Mouse (Mus musculus) C2C12 (cell line): ENCODE measurements around the gene Colgalt1. TPM values are rescaled to one million over a fixed set of nuclear protein-coding genes. Genes with fewer than 3 reads are reported as not detected.

ENCODE experiments used
- H3K27me3 ChIP-seq: one replicate; pipeline ENCODE4 v1.6.1; 2011; ENCODE audit not compliant: control insufficient read depth, insufficient read depth, insufficient read length
- H3K36me3 ChIP-seq: one replicate; pipeline ENCODE4 v1.6.1; 2011; ENCODE audit not compliant: control insufficient read depth, insufficient read depth
- H3K4me3 ChIP-seq: one replicate; pipeline ENCODE4 v1.5.1; 2011; ENCODE audit warnings: mild to moderate bottlenecking, control low read depth; ENCODE audit not compliant: poor library complexity, insufficient read depth, severe bottlenecking
- H3K79me2 ChIP-seq: one replicate; pipeline ENCODE4 v1.6.1; 2011; ENCODE audit not compliant: control insufficient read depth, insufficient read depth
- H3K79me3 ChIP-seq: one replicate; pipeline ENCODE4 v1.6.1; 2011; ENCODE audit warnings: low read depth, control low read depth
- H3ac ChIP-seq: one replicate; pipeline ENCODE3; 2011; ENCODE audit warnings: low read depth; ENCODE audit not compliant: control insufficient read depth, insufficient read length
- CEBPB ChIP-seq: IDR thresholded peaks from one replicate; pipeline ENCODE4 v1.6.1; 2011; ENCODE audit warnings: low read depth, mild to moderate bottlenecking, control low read depth, moderate library complexity
- CTCF ChIP-seq: IDR thresholded peaks from one replicate; pipeline ENCODE4 v1.5.1; 2011; ENCODE audit not compliant: control insufficient read depth, insufficient read depth, insufficient read length
- FOSL1 ChIP-seq: IDR thresholded peaks from one replicate; pipeline ENCODE4 v1.8.0; 2011; ENCODE audit warnings: mild to moderate bottlenecking, low read length; ENCODE audit not compliant: poor library complexity, insufficient read depth, severe bottlenecking
- MAX ChIP-seq: IDR thresholded peaks from one replicate; pipeline ENCODE4 v1.6.1; 2011; ENCODE audit warnings: mild to moderate bottlenecking, control low read depth
- MYOD1 ChIP-seq: IDR thresholded peaks from one replicate; pipeline ENCODE4 v1.6.1; 2011; ENCODE audit warnings: low read depth; ENCODE audit not compliant: control insufficient read depth, insufficient read length
- MYOG ChIP-seq: IDR thresholded peaks from one replicate; pipeline ENCODE4 v1.6.1; 2011; ENCODE audit not compliant: control insufficient read depth, insufficient read length; ENCODE audit errors: extremely low read depth
- USF1 ChIP-seq: IDR thresholded peaks from one replicate; pipeline ENCODE4 v1.6.1; 2011; ENCODE audit warnings: low read depth, mild to moderate bottlenecking, control low read depth, moderate library complexity
- polyA plus RNA-seq: library from polyadenylated mRNA; unstranded; fragments of >200 nt; fragmentation: generic; extraction: Trizol; gene quantifications from one replicate; pipeline ENCODE4 v1.2.1, GENCODE M21; 2012; ENCODE audit warnings: missing spikeins

Gene Colgalt1
- polyA plus RNA-seq, 1 experiment, result 72.3 TPM

DNA sequence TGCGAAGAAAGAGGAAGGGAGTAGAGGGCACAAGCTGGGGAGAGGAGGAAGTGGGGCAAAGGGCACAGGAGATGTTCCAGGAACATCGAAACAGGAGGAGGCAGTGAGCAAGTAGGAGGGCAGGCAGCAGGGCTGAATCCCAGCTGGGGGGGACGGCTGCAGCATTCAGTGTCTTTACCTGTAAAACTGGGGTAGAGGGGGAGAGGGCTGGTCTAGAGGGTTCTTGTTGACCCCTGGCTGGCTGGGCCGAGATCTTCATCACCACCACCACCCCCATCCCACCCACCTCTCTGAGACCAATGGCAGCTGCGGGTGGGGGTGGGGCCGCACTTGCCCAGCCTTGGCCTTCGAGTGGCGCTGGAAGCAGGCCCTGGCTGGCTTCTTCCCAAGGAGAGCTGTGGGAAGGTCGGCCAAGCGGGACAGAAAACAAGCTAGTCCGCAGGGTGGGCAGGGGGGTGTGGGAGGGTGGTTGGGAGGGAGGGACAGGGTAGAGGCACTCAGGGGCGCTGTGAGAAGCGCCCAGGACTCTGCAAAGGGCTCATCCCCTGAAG, 42.3 kb upstream of the Colgalt1 start, which contains the start of gene Slc27a1:
Gene Slc27a1, plus strand, starts transcription at position 496 of the 551 bp plus-strand sequence.
- Histone ChIP-seq H3K27me3 (no peaks in the 10 kb centered on the region), H3K36me3 (no peaks in the 10 kb centered on the region), H3K79me2 (no peaks in the 10 kb centered on the region), H3ac (no peak within 1 kb of the TSS), H3K4me3 (no peak within 1 kb of the TSS), H3K79me3 (no peaks in the 10 kb centered on the region)
- TF ChIP-seq MYOG (no peak), CTCF (no peak), USF1 (no peak), MAX (no peak), FOSL1 (no peak), MYOD1 (no peak), CEBPB (no peak)

DNA sequence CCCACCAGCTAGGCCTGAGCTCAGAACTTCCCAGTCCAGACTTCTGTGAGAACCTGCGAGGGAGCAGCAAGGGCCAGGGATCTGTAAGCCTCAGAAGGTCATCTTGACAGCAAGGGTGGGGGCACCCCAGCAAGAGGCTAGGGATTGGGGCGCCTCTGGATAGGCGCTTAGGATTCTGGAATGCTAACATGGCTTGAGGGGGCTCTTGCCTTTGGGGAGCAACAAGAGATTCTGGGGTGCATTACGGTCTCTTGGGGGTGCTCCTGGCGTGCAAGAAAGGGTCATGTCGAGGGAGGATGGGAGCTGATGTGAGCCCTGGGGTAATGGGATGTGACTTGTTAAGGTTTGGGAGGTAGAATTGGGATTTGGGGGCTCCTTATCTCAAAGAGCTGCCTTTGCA, 41.9 kb upstream of the Colgalt1 start:
- no peak overlapping the region for H3K4me3 ChIP-seq
- H3K27me3 ChIP-seq, result no peaks in the 10 kb centered on the region
- no peaks in the 10 kb centered on the region for H3K36me3 ChIP-seq
- no peak for TF ChIP-seq CEBPB
- no peak for TF ChIP-seq MYOD1
- TF ChIP-seq FOSL1, result no peak
- TF ChIP-seq CTCF, result no peak
- TF ChIP-seq USF1, result no peak
- no peak for TF ChIP-seq MYOG
- no peak for TF ChIP-seq MAX
- no peak overlapping the region for H3ac ChIP-seq
- no peaks in the 10 kb centered on the region for H3K79me3 ChIP-seq
- no peaks in the 10 kb centered on the region for H3K79me2 ChIP-seq

DNA sequence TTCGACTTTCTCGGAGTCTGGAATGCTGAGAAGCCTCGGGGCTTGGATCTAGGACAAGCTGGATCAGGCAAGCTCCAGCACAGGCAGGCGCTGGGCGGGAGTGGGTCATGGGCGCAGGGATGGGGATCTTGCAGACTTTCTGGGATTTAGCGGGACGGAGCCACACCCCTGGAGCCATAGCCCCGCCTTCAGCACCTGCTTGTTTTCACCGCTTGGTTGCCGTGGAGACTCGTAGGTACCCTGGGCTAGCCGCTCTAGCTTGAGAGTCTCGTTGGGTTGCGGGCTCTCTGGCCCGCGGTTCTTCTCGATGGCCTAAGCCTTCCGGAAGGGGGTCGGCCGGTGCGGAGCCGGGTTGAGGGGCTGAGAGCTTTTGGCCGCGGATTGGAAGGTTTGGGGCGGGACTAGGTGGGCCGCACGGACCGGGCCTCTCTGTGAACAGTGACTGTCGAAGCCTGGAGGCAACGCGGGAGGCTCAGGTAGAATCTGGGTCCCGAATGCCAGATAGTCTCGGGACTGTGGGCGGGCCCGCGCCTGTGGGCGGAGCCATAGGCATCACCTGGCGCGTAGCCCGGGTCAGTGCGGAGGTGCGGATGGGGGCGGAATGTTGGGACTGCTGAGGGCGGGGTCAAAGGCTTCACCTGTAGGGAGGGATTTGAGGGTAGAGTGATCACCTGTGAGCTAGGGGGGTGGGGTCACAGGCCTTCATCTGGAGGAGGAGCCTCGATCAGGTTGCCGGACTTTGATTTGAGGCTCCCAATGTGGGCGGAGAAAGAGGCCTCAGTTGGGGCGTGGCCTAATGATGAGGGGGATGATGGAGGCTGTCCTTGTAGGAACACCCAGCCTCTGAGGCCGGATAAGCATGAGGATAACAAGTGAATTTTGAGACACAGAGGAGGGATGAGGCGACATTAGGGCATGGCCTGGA, 41.2 kb upstream of the Colgalt1 start:
- Histone ChIP-seq H3K27me3 (no peaks in the 10 kb centered on the region), H3K79me2 (no peaks in the 10 kb centered on the region), H3K4me3 (no peak overlapping the region), H3K36me3 (no peaks in the 10 kb centered on the region), H3K79me3 (no peaks in the 10 kb centered on the region), H3ac (peak overlapping the region; percentile 11)
- TF ChIP-seq CEBPB (no peak), USF1 (no peak), FOSL1 (no peak), MYOD1 (no peak), CTCF (no peak), MYOG (no peak), MAX (no peak)

DNA sequence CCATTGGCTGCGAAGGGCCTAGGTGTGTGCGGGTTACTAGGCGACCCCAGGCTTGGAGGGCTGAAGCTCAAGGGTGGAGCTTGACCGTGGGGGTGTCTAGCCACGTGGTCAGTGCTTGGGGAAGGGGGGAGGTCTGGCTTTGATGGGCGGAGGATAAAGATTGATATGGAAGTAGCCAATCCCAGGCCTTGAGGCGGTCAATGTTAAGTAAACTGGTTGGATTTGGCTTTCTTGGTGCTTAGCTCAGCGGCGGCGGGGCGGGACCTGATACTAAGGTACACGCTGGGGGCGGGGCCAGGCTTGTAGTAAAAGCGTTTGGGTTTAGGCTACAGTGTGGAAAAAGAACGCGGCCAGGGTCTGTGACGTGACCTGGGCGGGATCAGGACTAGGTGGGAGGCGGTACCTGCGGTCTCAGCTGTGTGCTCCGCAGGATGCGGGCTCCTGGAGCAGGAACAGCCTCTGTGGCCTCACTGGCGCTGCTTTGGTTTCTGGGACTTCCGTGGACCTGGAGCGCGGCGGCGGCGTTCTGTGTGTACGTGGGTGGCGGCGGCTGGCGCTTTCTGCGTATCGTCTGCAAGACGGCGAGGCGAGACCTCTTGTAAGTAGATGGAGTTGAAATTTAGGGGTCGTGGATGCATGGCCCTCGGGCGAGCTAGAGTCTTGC, 40.4 kb upstream of the Colgalt1 start:
- Histone ChIP-seq H3K36me3 (no peaks in the 10 kb centered on the region), H3K79me2 (no peaks in the 10 kb centered on the region), H3K4me3 (peak overlapping the region; percentile 25), H3ac (peak overlapping the region; percentile 66), H3K79me3 (no peaks in the 10 kb centered on the region), H3K27me3 (no peaks in the 10 kb centered on the region)
- peak; percentile 77 for TF ChIP-seq USF1
- TF ChIP-seq MAX, result no peak
- TF ChIP-seq CTCF, result no peak
- no peak for TF ChIP-seq CEBPB
- no peak for TF ChIP-seq FOSL1
- no peak for TF ChIP-seq MYOD1
- no peak for TF ChIP-seq MYOG

DNA sequence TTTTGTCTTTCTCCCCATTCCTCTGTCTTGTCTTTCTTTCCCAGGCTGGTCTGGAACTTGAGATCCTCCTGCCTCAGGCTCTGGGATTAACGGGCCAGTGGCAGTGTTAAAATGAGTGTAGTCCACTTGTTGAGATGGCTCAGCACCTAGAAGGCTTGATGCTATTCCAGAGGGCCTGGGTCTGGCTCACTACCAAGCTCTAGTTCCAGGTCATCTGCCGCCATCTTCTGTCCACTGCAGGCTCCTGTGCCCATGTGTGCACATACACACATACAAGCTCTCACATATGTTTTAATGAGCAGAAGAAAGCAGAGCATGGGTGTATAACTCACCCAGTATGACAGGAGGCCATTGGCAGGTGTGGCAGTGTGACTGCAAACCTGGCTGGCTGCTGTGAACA, 38.7 kb upstream of the Colgalt1 start:
- H3K79me2 ChIP-seq, result no peaks in the 10 kb centered on the region
- no peaks in the 10 kb centered on the region for H3K36me3 ChIP-seq

More for the DNA sequence above, 38.7 kb upstream of the Colgalt1 start:
- no peak for TF ChIP-seq CTCF
- H3ac ChIP-seq, result no peak overlapping the region
- no peaks in the 10 kb centered on the region for H3K27me3 ChIP-seq
- no peaks in the 10 kb centered on the region for H3K79me3 ChIP-seq
- H3K4me3 ChIP-seq, result no peak overlapping the region
